Mouse (Mus musculus): ENCODE data around the gene Fos. TPM values are rescaled to one million over a fixed set of nuclear protein-coding genes. Genes with fewer than 3 reads are reported as not detected.
A peak's percentile ranks its signal among the peaks of the same experiment; 100 is the strongest.

Fos gene
- total and polyA plus RNA-seq, 2 experiments from 2014 or later = 1.6 to 18.5 TPM

- DNase-seq (ENCODE audit: low spot score) (no peak), ATAC-seq (ENCODE audit: insufficient read depth, low read depth) (no peak)
- peak overlapping the region; percentile 29; the same call in 1 of the 2 replicates for H3K4me2 ChIP-seq (ENCODE audit: low read depth, low read length)
- no peak for TF ChIP-seq EP300 (IDR thresholded peaks at IDR 0.05; ENCODE audit: low read depth)
- no peak for TF ChIP-seq CTCF (IDR thresholded peaks at IDR 0.05; ENCODE audit: low read depth)
- H3K27me3 ChIP-seq (ENCODE audit: control insufficient read depth, insufficient read depth, low read length) = no peaks in the 10 kb centered on the region
- H3K27ac ChIP-seq (ENCODE audit: low read depth) = peak overlapping the region; percentile 60
- no peaks in the 10 kb centered on the region for H3K36me3 ChIP-seq (replicated peaks; ENCODE audit: control insufficient read depth, insufficient read depth, low read length)
- H3K9ac ChIP-seq (replicated peaks; ENCODE audit: low read depth, low read length) = no peak overlapping the region
- no peaks in the 10 kb centered on the region for H3K9me3 ChIP-seq (replicated peaks; ENCODE audit: control insufficient read depth, low read length)
- H3K4me3 ChIP-seq (ENCODE audit: low read depth, low read length) = no peak overlapping the region
- peaks cover 24% of the 10 kb centered on the region for H3K4me1 ChIP-seq (ENCODE audit: control insufficient read depth, insufficient read depth)
- 20% methylated on average over 21 of the region's 21 CpGs for WGBS
Observed at GRCm38 (mm10) chr12:85461913-85462663, 11.6 kb upstream of the Fos start.

GRCm38 (mm10) chr12:85462802-85463201 lies 10.9 kb upstream of the Fos start:
- Histone ChIP-seq H3K9me3 (replicated peaks; ENCODE audit: control insufficient read depth, low read length) (no peaks in the 10 kb centered on the region), H3K27ac (ENCODE audit: low read depth) (peak overlapping the region; percentile 13), H3K27me3 (ENCODE audit: control insufficient read depth, insufficient read depth, low read length) (no peaks in the 10 kb centered on the region), H3K4me2 (ENCODE audit: low read depth, low read length) (no peak overlapping the region), H3K4me3 (ENCODE audit: low read depth, low read length) (no peak overlapping the region), H3K36me3 (replicated peaks; ENCODE audit: control insufficient read depth, insufficient read depth, low read length) (no peaks in the 10 kb centered on the region), H3K4me1 (ENCODE audit: control insufficient read depth, insufficient read depth) (peaks cover 17% of the 10 kb centered on the region), H3K9ac (replicated peaks; ENCODE audit: low read depth, low read length) (no peak overlapping the region)
- DNase-seq (ENCODE audit: low spot score) (no peak), ATAC-seq (ENCODE audit: insufficient read depth, low read depth) (no peak)
- TF ChIP-seq CTCF (IDR thresholded peaks at IDR 0.05; ENCODE audit: low read depth) = no peak
- TF ChIP-seq EP300 (IDR thresholded peaks at IDR 0.05; ENCODE audit: low read depth) = no peak
- WGBS = 27% methylated on average over 7 of the region's 7 CpGs

GRCm38 (mm10) chr12:85464431-85464830 lies 9.3 kb upstream of the Fos start:
- H3K9me3 ChIP-seq (replicated peaks; ENCODE audit: control insufficient read depth, low read length) = no peaks in the 10 kb centered on the region
- no peak overlapping the region for H3K4me2 ChIP-seq (ENCODE audit: low read depth, low read length)
- H3K36me3 ChIP-seq (replicated peaks; ENCODE audit: control insufficient read depth, insufficient read depth, low read length) = no peaks in the 10 kb centered on the region
- WGBS = 42% methylated on average over 5 of the region's 5 CpGs
- H3K4me1 ChIP-seq (ENCODE audit: control insufficient read depth, insufficient read depth) = peaks cover 17% of the 10 kb centered on the region
- DNase-seq (ENCODE audit: low spot score) (no peak), ATAC-seq (ENCODE audit: insufficient read depth, low read depth) (0 out of 2 replicates have a peak, but pooled peaks have one; percentile 16)
- H3K9ac ChIP-seq (replicated peaks; ENCODE audit: low read depth, low read length) = no peak overlapping the region
- TF ChIP-seq CTCF (IDR thresholded peaks at IDR 0.05; ENCODE audit: low read depth) (no peak), EP300 (IDR thresholded peaks at IDR 0.05; ENCODE audit: low read depth) (no peak)
- H3K4me3 ChIP-seq (ENCODE audit: low read depth, low read length) = no peak overlapping the region
- no peaks in the 10 kb centered on the region for H3K27me3 ChIP-seq (ENCODE audit: control insufficient read depth, insufficient read depth, low read length)
- 0 out of 2 replicates have a peak overlapping the region, but pooled peaks have one; percentile 8 for H3K27ac ChIP-seq (ENCODE audit: low read depth)

GRCm38 (mm10) chr12:85464902-85465301 lies 8.8 kb upstream of the Fos start:
- Histone ChIP-seq H3K27me3 (ENCODE audit: control insufficient read depth, insufficient read depth, low read length) (no peaks in the 10 kb centered on the region), H3K36me3 (replicated peaks; ENCODE audit: control insufficient read depth, insufficient read depth, low read length) (no peaks in the 10 kb centered on the region), H3K4me2 (ENCODE audit: low read depth, low read length) (no peak overlapping the region), H3K9me3 (replicated peaks; ENCODE audit: control insufficient read depth, low read length) (no peaks in the 10 kb centered on the region), H3K9ac (replicated peaks; ENCODE audit: low read depth, low read length) (no peak overlapping the region), H3K4me1 (ENCODE audit: control insufficient read depth, insufficient read depth) (peaks cover 17% of the 10 kb centered on the region), H3K4me3 (ENCODE audit: low read depth, low read length) (no peak overlapping the region), H3K27ac (ENCODE audit: low read depth) (0 out of 2 replicates have a peak overlapping the region, but pooled peaks have one; percentile 8)
- TF ChIP-seq EP300 (IDR thresholded peaks at IDR 0.05; ENCODE audit: low read depth) (no peak), CTCF (IDR thresholded peaks at IDR 0.05; ENCODE audit: low read depth) (no peak)
- 27% methylated on average over 3 of the region's 3 CpGs for WGBS
- DNase-seq (ENCODE audit: low spot score) (no peak), ATAC-seq (ENCODE audit: insufficient read depth, low read depth) (peak; percentile 50; the same call in 1 of the 2 replicates)

- TF ChIP-seq CTCF (IDR thresholded peaks at IDR 0.05; ENCODE audit: low read depth) (no peak), EP300 (IDR thresholded peaks at IDR 0.05; ENCODE audit: low read depth) (no peak)
- Histone ChIP-seq H3K9me3 (replicated peaks; ENCODE audit: control insufficient read depth, low read length) (no peaks in the 10 kb centered on the region), H3K27me3 (ENCODE audit: control insufficient read depth, insufficient read depth, low read length) (no peaks in the 10 kb centered on the region), H3K4me3 (ENCODE audit: low read depth, low read length) (no peak overlapping the region), H3K4me2 (ENCODE audit: low read depth, low read length) (no peak overlapping the region), H3K36me3 (replicated peaks; ENCODE audit: control insufficient read depth, insufficient read depth, low read length) (no peaks in the 10 kb centered on the region), H3K27ac (ENCODE audit: low read depth) (no peak overlapping the region), H3K9ac (replicated peaks; ENCODE audit: low read depth, low read length) (no peak overlapping the region), H3K4me1 (ENCODE audit: control insufficient read depth, insufficient read depth) (peaks cover 16% of the 10 kb centered on the region)
- ATAC-seq (ENCODE audit: insufficient read depth, low read depth) (no peak), DNase-seq (ENCODE audit: low spot score) (no peak)
- WGBS = 81% methylated on average over 14 of the region's 14 CpGs
Observed at GRCm38 (mm10) chr12:85467854-85468253, 5.8 kb upstream of the Fos start.
